Mouse (Mus musculus) spleen, postnatal 10 days (tissue): Measurements from ENCODE around the gene AC141477.1.
A peak's percentile ranks its signal among the peaks of the same experiment; 100 is the strongest.

Source experiments
- DNase-seq, 2 experiments: peaks; one replicate each; pipeline ENCODE4 v3.0.0; 2021 to 2022; ENCODE audit warnings: low spot score in 2 of 2

The AC141477.1 gene

GRCm38 (mm10) chr10:76408520-76408919 is 31.7 kb downstream of the AC141477.1 start:
- no peak for DNase-seq

- DNase-seq: no peak
Measured at GRCm38 (mm10) chr10:76392596-76392995, 47.6 kb downstream of the AC141477.1 start.

- DNase-seq: peak; percentile 18 to 43
Measured at GRCm38 (mm10) chr10:76391786-76392185, 48.5 kb downstream of the AC141477.1 start.

- no peak for DNase-seq
Measured at GRCm38 (mm10) chr10:76391166-76391565, 49.1 kb downstream of the AC141477.1 start.
